Mouse (Mus musculus) adrenal gland, postnatal 36 days (tissue): Measurements from ENCODE around the gene Phlda3. TPM values are rescaled to one million over a fixed set of nuclear protein-coding genes. Genes with fewer than 3 reads are reported as not detected.

Experiments
- DNase-seq, 2 experiments: peaks; one replicate each; pipeline ENCODE4 v3.0.0; 2021; ENCODE audit warnings: mixed read lengths in 1 of 2
- total RNA-seq, 2 experiments: library from RNA; stranded (reverse); gene quantifications; 2 replicates each; pipeline ENCODE4 v1.2.3; 2021

Gene Phlda3
- total RNA-seq, 2 experiments from 2014 or later, result 45.8 to 51.9 TPM

- DNase-seq, result no peak
Measured at GRCm38 (mm10) chr1:135757287-135757686, 8.6 kb upstream of the Phlda3 start.

- DNase-seq, result no peak
Measured at GRCm38 (mm10) chr1:135759685-135760084, 6.2 kb upstream of the Phlda3 start.

DNA sequence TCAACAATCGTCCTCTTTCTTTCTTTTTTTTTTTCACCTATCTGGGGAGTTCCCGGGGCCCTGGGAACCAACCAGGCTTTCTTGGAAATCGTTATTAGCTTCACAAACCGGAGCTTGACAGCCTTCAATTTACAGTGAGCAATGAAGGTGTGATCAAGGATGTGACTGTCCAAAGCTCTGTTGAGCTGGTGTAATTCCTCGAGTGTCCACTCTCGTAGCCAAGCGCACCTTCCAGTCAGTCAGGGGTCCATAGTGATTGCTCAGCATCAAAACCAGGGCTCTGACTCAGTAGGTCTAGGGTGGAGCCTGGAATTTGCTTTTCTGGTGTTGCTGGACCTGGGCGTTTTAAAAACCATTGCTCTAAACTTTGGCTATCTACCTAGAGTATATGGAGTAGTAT lies 5.7 kb upstream of the Phlda3 start:
- DNase-seq, result no peak

DNA sequence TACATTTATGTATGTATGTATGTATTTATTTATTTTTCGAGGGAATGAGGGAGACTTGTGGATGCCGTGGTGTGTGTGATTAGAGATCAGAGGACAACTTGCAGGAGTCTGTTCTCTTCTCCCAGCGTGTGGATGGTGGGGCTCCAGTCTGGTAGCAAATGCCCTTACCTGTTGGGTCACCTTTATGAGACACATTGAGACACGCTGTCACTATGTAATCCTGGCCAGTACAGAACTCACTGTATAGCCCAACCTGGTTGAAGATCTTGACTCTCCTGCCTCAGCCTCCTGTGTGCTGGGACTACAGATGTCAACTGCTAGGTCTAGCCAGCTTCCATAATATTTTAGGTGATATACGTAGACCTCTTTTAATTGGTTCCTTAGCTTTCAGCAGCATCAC lies 4.2 kb upstream of the Phlda3 start:
- no peak for DNase-seq

GRCm38 (mm10) chr1:135763503-135764205 lies 2.3 kb upstream of the Phlda3 start:
- DNase-seq, result no peak

DNA sequence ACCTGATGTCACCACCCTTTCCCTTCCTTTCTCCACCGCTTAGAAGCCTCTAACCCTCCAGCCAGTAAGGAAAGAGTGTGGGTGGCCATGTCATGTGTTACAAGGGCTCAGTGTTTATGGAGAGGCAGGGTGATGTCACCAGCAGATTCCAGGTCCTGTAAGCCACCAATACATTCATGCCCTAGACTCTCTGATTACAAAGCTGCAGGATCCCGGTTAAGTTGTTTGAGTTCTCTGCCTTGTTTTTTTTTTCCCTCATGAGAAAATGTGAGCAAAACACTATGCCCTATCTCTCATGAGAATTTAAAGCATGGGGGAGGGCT lies 1.8 kb upstream of the Phlda3 start:
- DNase-seq, result no peak

DNA sequence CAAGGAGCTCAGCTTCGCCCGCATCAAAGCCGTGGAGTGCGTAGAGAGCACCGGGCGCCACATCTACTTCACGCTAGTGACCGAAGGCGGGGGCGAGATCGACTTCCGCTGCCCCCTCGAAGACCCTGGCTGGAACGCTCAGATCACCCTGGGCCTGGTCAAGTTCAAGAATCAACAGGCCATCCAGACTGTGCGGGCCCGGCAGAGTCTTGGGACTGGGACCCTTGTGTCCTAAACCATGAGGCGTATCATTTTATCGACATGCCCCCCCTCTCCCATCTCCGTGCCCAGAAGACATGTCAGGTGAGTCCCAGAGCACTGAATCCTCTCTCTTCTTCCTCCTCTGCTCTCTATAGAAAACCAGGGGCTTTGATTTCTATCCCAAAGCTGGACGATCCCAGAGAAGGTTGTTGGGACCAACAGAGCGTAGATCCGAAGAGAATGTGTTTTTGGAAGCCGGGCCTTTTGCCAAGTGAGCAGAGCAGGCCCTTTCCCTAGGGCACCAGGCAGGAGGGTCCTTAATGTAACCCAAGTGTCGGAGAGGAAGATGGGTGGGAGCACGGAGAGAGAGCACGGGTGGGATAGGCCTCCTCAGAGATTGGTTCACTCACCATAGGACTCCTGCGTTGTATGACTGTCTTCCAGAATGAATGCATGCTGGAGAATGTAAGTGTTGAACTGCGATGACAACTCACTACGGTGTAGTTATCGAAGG lies 830 bp downstream of the Phlda3 start:
- no peak for DNase-seq

GRCm38 (mm10) chr1:135767324-135767890 lies 1.5 kb downstream of the Phlda3 start:
- DNase-seq, result no peak

GRCm38 (mm10) chr1:135768400-135768799 lies 2.5 kb downstream of the Phlda3 start:
- DNase-seq, result no peak

DNA sequence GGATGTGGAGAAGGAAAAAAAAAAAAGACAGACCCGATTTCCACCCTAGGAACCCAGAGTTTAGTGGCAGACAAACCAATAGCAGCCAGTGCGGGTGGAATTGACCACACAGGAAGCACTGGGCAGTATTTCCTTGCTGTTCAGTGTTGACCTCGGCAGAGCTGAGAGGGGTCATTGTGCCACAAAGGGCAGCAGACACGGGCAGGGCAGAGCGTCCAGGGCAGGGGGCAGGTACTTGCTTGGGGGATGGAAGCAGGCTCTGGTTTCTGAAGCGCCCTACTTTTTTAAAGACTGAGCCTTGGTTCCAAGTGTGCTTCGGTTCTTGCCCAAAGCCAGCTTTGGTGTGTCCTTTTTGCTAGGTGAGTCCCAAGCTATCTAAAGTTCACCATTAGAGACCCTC lies 4.3 kb downstream of the Phlda3 start:
- peak in 1 of 2 experiments; percentile 17 for DNase-seq

DNA sequence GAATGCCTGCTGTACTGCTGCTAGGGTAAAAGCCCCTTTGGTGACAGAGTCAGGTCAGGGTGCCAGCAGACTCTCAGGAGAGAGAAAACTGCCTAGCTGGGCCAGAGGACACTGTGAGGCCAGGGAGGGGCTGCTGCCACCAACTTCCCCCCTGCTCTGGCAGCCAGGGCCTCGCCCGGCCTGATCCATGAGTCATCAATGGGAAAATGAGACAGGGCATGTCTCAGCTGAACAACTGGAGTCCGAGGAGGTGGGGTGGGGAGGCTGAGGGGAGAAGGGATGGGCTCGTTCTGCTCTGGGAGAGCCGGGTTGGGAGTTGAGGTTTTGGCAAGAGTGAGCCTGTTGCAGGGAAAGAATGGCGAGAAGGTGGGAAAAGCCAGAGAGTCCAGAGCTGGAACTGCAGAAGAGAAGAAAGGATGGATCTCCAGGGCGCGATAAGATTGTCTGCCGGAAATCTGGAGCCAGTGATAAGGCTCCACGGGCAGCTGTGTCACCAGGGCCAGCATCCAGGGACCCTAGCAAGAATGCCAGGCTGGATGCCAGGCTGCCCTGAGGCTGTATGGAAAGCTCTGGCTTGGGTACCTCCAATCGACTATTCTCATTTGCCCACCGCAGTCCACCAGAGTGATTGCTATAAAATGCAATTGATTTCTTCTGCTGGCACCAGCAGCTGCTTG lies 5.1 kb downstream of the Phlda3 start:
- DNase-seq, result peak; percentile 63 to 72

DNA sequence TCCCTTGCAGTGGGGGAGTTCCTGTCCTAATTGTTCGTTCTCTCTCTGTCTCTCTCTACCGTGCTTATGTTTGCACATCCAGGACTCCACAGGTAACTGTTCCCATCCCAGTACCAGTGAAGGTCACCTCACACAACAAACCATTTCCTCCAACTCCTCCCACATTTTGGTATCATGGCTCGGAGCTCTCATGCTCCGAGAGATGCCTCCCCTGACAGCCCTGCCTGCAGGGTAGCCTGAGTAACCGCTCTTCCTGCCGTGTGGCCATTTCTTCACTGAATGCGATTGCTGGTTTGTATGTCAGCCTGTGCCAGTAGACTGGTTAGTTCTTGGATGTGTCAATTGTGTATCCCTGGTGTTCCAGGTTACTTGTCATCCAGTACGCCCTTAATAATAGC lies 5.7 kb downstream of the Phlda3 start:
- no peak for DNase-seq

DNA sequence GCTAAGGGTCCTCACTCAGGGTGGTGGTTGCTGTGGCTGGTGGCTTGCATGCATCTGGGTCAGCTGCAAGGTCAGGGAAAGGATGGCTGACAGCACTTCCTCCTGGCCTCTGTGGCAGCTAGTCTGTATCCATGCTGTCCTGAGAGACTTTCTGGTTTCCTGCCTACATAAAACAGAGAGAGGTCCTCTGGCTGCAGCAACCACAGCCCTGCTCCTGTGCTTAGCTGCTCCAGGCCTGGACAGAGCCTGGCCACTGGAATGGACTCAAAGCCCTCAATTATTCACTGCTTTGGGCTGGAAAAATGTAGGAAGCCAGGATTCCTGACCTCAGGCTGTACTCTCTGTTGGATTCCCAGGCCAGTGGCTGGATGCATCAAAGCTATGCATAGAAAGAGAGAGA lies 10.7 kb downstream of the Phlda3 start:
- no peak for DNase-seq

- DNase-seq, result no peak
Measured at GRCm38 (mm10) chr1:135777046-135777445, 11.1 kb downstream of the Phlda3 start.

DNA sequence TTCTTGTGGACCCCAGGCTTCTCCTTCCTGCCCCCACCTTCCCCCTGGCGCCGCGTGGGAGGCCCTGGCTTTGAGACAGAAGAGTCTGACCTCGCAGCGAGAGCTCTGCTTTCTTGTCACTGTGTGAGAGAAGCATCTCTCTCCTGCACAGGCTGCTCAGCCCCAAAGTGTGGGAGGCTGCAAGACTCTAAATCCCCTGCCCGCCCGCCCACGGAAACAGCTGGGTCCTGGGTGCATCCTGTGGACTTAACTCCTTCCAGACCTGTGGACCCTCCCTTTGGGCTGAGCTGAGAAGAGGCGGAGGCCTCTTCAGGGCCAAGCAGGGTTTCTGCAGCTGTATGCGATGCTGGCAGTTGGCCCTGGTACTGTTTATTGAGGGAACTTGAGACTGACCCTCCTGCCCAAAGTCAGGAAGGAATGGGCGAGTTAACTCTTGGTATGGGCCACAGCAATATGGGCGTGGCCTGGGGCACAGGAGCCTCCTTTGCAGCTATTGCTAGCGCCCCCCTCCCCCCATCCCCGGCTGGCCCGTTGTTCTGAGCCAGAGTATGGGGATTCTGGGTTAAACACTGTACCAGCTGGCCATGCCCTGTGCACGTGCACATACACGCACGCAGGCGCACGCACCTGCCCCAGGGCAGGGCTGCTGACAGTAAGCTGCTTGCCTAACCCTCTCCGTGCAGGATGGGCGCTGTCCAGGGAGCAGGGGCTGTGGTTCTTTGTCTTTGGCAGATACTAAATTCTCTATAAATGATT lies 13.0 kb downstream of the Phlda3 start, which contains the start of gene Tnni1:
TSS of gene Tnni1 (plus strand) at position 655 of the 756 bp plus-strand sequence.
- DNase-seq, result peak in 1 of 2 experiments; percentile 39

- DNase-seq, result no peak
Measured at GRCm38 (mm10) chr1:135780649-135781048, 14.7 kb downstream of the Phlda3 start.

DNA sequence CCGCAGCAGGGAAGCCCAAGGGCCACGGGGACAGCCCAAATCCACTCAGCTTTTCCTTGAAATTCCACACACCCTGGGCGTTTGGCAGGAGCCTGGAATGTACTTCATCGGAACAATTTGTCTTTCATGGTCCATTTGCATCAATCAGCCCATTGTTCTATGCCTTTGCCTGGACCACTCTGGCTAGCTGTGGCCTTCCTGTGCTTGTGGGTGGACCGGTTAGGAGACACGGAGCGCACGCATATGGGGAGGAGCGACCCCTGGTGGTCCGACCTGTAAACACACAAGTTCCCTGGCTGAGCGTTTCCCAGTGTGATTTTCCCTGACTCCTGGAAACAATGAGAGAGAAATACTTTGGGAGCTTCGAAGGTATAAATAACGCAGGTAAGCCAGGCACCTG lies 15.3 kb downstream of the Phlda3 start:
- DNase-seq, result peak; percentile 78 to 87

GRCm38 (mm10) chr1:135782816-135783215 lies 16.9 kb downstream of the Phlda3 start:
- peak; percentile 27 to 47 for DNase-seq

- peak; percentile 72 to 82 for DNase-seq
Measured at GRCm38 (mm10) chr1:135787799-135788198, 21.9 kb downstream of the Phlda3 start.

DNA sequence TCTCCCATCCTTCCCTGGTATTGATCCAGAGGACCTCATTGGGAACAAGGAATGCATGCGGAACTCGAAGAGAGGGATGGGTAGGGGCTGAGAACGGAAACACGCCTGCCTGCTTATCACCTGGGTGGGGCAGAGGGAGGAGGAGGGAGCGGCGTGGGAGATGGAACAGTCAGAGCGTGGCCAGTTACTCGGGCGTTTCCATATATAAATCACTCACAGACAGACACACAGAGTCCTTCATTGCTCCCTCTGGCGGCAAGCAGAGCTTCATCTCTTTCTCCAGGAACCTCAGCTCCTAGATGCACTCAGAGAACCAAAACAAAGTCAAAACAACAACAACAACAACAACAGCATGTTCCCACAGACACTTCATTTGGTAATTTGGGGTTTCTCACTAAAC lies 22.8 kb downstream of the Phlda3 start:
- peak in 1 of 2 experiments; percentile 56 for DNase-seq

GRCm38 (mm10) chr1:135789815-135790214 lies 23.9 kb downstream of the Phlda3 start:
- DNase-seq, result peak; percentile 79 to 88
